Mouse (Mus musculus): ENCODE measurements around the gene Inhbc.
"Not testable (repeated sequence)": the region's sequence is repeated elsewhere in the genome, so short reads cannot be mapped to it uniquely, and the experiment has no call there.

Inhbc gene

GRCm38 (mm10) chr10:127326017-127326801 lies 44.0 kb downstream of the Inhbc start:
- DNase-seq, result no peak

DNA sequence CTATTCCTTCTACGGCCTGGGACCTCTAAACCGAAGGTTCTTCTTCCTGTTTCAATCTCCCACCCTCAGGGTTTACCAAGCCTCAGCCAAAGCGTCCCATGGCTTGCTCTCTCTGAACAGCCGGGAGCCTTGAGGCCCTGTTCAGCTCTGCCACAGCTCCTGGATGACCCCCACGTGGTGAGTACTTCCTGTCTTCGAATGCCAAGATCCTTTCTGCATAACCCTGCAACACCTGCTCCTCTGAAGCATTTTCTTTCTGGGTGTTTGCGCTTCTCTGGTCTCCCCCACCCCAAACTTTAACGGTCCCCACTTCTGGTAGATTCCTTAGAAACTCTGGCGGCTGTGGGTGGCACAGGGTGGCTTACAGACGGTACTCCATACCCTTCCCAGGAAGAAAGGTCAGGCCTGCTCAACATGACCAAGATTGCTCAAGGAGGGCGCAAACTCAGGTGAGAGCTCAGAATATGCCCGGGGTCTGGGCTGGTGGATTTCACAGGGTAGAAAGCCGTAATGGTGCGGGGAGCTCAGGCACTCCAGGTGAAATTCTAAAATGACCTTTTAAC lies 44.7 kb downstream of the Inhbc start:
- no peak for DNase-seq

- DNase-seq, result no peak
Observed at GRCm38 (mm10) chr10:127324495-127324894, 45.7 kb downstream of the Inhbc start.

DNA sequence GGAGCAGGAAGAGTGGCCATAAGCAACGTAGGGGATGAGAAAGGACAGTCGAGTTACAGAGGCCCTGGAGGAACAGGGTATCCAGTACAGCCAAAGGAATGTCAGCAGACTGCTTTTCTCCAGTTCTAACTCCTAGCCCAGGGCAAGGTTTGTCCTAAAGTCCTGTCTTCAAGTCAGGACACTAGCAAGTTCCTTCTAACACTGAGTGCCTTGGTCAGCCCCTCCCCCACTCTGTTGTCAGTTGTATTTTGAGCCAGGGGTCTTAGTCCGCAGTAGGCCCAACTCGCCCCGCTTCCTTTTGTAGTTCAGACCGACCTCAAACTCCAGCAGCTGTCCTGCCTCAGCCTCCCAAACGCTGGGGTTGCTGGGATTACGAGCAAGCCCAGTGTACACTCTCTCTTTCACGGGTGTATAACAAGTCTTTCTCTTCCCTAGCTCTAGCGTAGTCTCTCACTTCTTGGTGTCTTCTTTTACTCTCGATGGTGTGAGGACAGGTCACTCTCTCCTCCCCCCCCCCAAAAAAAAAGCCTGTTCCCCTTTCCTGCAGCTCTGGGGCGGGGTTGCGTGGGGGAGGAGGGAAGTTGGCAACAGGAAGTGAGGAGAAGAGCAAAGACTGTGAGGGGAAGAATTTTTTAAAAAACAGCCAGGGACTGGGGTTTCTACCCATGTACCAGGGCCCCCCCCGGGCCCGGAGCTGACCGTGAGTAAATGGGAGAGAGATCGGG lies 46.9 kb downstream of the Inhbc start:
- DNase-seq, result no peak

GRCm38 (mm10) chr10:127322669-127323068 lies 47.6 kb downstream of the Inhbc start:
- DNase-seq, result no peak

DNA sequence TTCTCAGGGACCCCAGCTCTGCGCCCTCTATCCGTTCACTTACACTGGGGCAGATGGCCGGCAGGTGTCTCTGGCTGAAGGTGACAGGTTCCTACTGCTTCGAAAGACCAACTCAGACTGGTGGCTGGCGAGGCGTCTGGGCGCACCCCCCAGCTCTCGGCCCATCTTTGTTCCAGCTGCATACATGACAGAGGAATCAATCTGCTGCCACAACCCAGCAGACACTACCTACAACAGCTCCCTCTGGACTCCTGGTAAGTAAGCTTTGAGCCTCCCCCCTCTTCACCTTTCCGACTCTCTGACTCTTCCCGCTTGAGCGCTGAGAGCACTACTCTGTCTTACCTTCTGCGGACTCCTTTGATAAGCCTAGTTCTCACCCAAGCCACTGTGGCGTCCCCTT lies 48.1 kb downstream of the Inhbc start:
- DNase-seq, result no peak

DNA sequence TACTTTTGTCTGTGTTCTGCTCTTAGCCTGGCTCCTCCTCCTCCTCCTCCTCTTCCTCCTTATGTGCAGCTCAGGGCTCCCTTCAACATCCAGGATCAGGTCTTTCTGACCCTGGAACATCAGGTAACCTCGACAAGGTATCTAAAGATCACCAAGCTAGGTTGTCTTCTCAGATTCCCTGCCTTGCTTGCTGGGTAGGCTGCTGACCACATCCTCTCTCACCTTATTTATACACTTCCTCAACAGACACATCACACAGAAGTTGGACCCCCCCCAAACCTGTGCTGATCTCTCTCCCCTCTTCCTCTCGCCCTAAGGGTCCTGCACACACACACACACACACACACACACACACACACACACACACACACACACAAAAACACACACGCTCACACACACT lies 48.6 kb downstream of the Inhbc start, which contains the start of gene Arhgap9:
Gene Arhgap9, plus strand, starts transcription at position 344 of the 400 bp plus-strand sequence.
- no peak for DNase-seq

GRCm38 (mm10) chr10:127319969-127320368 lies 50.3 kb downstream of the Inhbc start:
- DNase-seq, result no peak

GRCm38 (mm10) chr10:127318009-127318408 lies 52.2 kb downstream of the Inhbc start:
- DNase-seq, result no peak

GRCm38 (mm10) chr10:127317277-127317676 lies 53.0 kb downstream of the Inhbc start:
- DNase-seq, result no peak

DNA sequence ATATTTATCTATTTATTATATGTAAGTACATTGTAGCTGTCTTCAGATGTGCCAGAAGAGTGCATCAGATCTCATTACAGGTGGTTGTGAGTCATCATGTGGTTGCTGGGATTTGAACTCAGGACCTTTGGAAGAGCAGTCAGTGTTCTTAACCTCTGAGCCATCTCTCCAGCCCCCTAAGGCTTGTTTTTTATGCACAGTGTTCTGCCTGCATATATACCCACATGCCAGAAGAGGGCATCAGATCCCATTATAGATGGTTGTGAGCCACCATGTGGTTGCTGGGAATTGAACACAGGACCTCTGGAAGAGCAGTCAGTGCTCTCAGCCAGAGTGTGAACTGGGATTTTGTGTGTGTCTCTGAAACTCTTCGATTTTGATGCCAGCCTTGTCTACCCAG lies 55.3 kb downstream of the Inhbc start:
- not testable (repeated sequence) for DNase-seq

DNA sequence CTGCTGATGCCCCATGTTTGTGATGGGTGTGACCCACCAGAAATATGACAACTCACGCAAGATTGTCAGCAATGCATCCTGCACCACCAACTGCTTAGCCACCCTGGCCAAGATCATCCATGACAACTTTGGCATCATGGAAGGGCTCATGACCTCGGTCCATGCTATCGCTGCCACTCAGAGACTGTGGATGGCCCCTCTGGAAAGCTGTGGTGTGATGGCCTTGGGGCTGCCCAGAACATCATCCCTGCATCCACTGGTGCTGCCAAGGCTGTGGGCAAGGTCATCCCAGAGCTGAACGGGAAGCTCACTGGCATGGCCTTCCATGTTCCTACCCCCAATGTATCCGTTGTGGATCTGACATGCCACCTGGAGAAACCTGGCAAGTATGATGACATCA lies 56.7 kb downstream of the Inhbc start:
- not testable (repeated sequence) for DNase-seq

DNA sequence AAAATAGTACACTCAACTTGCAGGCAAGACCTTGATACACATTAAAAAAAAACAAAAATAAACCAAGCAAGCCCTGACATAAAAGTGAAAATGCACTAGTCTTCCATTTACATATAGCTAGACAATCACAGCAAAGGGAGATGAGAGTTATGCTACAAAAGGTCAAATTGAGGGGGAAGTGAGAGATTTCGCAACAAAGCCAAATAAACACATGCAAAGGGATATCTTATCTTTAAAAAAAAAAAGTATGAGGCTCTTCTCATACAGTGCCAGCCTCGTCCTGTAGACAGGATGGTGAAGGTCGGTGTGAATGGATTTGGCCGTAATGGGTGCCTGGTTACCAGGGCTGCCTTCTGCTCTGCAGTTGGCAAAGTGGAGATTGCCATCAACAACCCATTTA lies 57.4 kb downstream of the Inhbc start:
- peak; percentile 44 for DNase-seq

DNA sequence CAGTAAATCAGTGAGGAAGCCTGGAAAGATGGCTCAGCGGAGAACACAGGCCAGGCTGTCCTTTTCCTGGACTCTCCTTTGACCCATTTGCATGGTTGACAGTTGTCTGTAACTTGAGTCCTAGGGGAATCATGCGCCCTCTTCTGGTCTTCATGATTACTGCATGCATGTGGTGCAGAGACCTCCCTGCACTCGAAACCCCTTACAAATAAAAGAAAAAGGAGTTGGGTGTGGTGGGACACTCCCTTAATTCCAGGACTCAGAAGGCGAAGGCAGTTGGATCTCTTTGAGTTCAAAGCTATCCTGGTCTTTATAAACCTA lies 57.9 kb downstream of the Inhbc start:
- peak; percentile 92 for DNase-seq

DNA sequence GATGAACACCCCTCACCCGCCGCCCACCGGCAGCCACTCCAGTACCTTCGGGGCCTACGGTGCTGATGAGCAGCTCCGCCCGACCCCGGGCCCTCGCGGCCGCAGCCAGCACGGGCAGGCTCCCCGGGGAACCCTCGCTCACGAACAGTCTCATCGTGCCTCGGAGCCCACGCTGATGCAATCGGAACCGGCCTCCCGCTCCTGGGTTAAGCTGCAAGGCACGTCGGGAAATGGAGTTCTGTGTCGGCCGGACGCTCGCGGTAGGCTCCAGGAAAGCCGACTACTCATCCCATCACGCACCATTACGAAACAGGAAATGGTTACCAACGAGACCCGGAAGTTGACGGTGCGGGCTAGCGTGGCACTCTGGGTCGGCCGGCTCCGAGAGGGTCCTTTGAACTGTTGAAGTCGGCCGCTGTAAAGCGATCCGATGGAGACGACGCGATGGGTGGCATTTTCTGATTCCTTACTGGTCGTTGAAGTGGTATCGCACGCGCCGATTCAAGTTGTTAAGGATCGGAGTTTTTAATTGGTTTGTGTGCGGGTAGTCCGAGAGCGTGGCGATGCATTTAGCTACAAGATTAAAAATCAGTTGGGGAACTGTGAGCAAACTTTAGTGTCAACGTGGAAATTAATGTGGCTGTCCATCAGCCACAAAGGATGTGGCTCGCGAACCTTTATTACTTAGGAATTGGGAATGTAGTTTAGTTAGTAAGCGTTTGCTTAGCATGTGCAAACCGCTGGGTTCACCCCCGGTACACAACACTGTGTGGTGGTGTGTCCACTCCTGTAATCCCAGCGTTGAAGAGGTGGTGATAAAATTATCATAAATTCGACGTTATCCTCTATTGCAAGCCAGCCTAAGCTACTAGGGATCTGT lies 58.5 kb downstream of the Inhbc start, which contains the start of gene Mars:
Gene Mars, minus strand, starts transcription at position 311 of the 880 bp plus-strand sequence.
- peak; percentile 95 for DNase-seq

GRCm38 (mm10) chr10:127310523-127311475 lies 59.4 kb downstream of the Inhbc start:
- peak; percentile 53 for DNase-seq

- not testable (repeated sequence) for DNase-seq
Observed at GRCm38 (mm10) chr10:127309167-127309566, 61.1 kb downstream of the Inhbc start.
